Mouse (Mus musculus): ENCODE measurements around the gene Alg12. TPM values are rescaled to one million over a fixed set of nuclear protein-coding genes. Genes with fewer than 3 reads are reported as not detected.
A peak's percentile ranks its signal among the peaks of the same experiment; 100 is the strongest.
"Not testable (repeated sequence)": the region's sequence is repeated elsewhere in the genome, so short reads cannot be mapped to it uniquely, and the experiment has no call there.

Alg12 gene
- polyA plus RNA-seq, 1 experiment from 2014 or later, result 8.3 TPM

DNA sequence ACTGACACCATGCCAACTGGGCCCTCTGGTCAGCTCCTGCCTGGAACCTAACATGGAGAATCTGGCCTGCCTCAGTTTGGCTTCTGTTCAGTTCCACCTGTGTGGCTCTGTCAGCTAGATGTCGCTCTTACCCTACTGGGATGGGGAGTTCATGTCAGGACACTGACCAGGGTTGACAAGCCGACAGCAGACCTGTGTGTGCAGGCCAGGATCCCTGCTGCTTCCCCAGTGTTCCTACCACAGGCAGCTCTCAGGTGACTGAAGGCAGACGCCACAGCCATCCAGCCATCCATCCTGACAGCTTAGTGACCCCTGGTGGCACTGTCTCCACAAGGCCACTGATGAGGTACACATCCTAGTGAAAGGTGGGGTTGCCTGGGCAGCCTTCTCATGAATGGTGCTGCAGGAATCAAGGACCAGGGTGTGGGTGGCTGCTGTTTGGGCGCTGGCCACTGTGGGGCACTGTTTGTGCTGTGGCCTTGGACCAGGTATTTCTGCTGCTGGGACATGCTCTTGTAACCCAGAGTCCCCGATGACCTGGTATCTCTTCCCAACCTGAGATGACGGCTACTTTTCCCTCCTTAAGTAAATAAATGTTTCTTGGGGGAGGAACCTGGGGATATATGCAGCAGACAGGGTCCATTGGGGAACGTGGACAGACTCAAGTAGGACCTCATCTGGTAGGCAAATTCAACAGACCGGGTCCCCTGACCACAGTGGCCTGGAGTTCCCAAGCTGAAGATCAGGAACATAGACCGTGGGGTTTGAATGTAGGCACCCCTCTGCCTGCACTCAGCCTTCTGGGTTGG lies 9.1 kb upstream of the Alg12 start:
- WGBS, result 27% methylated on average over 9 of the region's 9 CpGs
- no peaks in the 10 kb centered on the region for H3K27me3 ChIP-seq (replicated peaks)

DNA sequence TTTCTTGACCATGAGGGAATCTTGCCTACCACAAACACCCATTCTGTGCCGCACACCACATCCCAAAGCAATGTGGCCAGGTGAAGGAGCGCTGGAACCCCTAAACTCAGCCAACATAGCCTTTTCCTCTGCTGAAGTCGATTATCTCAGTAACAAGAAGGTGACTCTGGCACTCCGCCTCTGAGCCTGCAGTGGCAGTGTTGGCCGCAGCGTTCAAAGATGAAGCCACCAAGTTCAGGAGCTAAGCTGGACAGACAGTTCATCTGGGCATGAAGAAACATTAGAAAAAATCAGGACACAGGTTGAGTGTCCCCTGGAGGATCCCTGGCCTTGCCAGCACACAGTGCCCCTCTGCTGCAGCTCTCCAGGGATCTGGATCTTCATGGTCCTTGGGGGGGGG lies 8.3 kb upstream of the Alg12 start:
- Histone ChIP-seq H3K4me1 (peaks cover 5% of the 10 kb centered on the region; the same call in 1 of the 2 replicates), H3K36me3 (peaks cover 41% of the 10 kb centered on the region), H3K27ac (replicated peaks) (no peak overlapping the region), H3K27me3 (replicated peaks) (no peaks in the 10 kb centered on the region), H3K4me2 (no peak overlapping the region), H3K9me3 (replicated peaks) (no peaks in the 10 kb centered on the region), H3K9ac (replicated peaks) (no peak overlapping the region), H3K4me3 (replicated peaks) (no peak overlapping the region)
- WGBS, result 92% methylated on average over 6 of the region's 6 CpGs
- no peak for ATAC-seq (ENCODE audit: low FRiP score)

More for the DNA sequence above, 9.1 kb upstream of the Alg12 start:
- Histone ChIP-seq H3K4me2 (no peak overlapping the region), H3K4me1 (peaks cover 5% of the 10 kb centered on the region; the same call in 1 of the 2 replicates), H3K9me3 (replicated peaks) (no peaks in the 10 kb centered on the region), H3K36me3 (peaks cover 34% of the 10 kb centered on the region), H3K9ac (replicated peaks) (no peak overlapping the region), H3K4me3 (replicated peaks) (no peak overlapping the region), H3K27ac (replicated peaks) (no peak overlapping the region)
- ATAC-seq (ENCODE audit: low FRiP score), result peak; percentile 37; the same call in 1 of the 2 replicates

DNA sequence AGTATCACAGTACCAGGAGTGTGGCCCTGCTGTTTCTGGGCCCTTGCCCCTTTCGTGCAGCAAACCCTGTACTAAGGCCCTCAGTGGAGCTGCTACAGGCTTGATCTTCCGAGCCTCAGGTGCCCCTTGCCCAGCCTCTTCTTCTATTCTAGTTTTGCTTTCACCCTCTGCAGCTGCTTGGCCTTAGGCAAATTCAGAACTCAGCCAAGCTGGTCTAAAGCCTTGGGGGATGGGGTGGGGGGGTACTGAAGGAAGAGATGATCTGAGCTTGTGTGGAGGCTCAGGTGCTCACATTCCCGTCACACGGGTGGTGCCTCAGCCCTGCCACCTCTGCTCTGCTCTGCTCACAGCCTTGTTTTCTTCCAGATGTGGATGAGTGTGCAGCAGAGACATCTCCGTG lies 4.3 kb upstream of the Alg12 start:
- no peak for ATAC-seq (ENCODE audit: low FRiP score)
- Histone ChIP-seq H3K9ac (replicated peaks) (no peak overlapping the region), H3K27me3 (replicated peaks) (no peaks in the 10 kb centered on the region), H3K36me3 (peaks cover 49% of the 10 kb centered on the region), H3K27ac (replicated peaks) (no peak overlapping the region), H3K4me1 (peaks cover 26% of the 10 kb centered on the region), H3K9me3 (replicated peaks) (no peaks in the 10 kb centered on the region), H3K4me2 (no peak overlapping the region), H3K4me3 (replicated peaks) (no peak overlapping the region)
- WGBS, result 94% methylated on average over 5 of the region's 5 CpGs

DNA sequence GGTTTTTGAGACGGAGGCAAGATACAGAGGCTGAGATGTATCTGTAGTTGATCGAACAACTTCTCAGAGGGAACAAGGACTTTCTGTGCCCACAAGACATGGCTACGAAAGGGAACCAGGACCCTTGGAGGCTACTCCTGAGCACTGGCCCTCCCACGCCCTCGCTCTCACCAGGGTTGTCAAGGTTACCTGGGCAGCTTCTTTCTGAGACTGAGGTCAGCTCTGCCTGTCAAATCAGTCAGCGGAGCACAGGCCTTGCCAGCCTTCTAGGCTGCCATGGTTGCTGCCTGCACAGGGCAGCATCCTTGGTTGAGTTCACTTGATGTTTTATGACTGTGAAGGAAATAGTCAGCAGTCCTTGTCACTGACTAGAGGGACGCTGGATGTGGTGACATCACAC lies 3.4 kb upstream of the Alg12 start:
- no peak overlapping the region for H3K27ac ChIP-seq (replicated peaks)
- peaks cover 30% of the 10 kb centered on the region for H3K4me1 ChIP-seq
- H3K9ac ChIP-seq (replicated peaks), result no peak overlapping the region
- H3K4me3 ChIP-seq (replicated peaks), result no peak overlapping the region
- H3K36me3 ChIP-seq, result peaks cover 49% of the 10 kb centered on the region
- no peak overlapping the region for H3K4me2 ChIP-seq
- ATAC-seq (ENCODE audit: low FRiP score), result no peak
- no peaks in the 10 kb centered on the region for H3K27me3 ChIP-seq (replicated peaks)
- WGBS, result 97% methylated on average over 7 of the region's 7 CpGs
- H3K9me3 ChIP-seq (replicated peaks), result no peaks in the 10 kb centered on the region

DNA sequence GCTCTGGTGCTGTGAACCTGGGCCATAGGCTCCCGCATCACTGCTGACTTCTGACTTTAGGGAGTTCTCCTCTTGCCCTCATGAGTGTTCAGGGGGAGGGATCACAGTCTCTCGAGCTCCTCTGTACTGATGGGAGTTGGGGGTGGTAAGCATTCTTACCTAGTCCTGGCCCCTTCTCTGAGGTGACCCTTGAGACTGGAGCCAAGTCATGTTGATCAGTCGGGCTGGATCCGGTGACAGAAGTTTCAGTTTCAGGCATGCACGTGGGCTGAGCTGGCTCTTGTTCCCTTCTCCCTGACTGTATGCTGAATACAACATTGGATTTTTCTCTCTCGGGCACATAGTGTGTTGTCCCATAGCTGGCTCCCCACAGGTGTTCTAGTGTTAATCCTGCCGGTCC lies 2.3 kb upstream of the Alg12 start:
- no peak overlapping the region for H3K27ac ChIP-seq (replicated peaks)
- peak overlapping the region; percentile 88; the same call in 1 of the 2 replicates for H3K9ac ChIP-seq (replicated peaks)
- no peaks in the 10 kb centered on the region for H3K27me3 ChIP-seq (replicated peaks)
- WGBS, result 94% methylated on average over 7 of the region's 7 CpGs
- H3K9me3 ChIP-seq (replicated peaks), result no peaks in the 10 kb centered on the region
- H3K4me3 ChIP-seq (replicated peaks), result no peak overlapping the region
- H3K4me2 ChIP-seq, result peak overlapping the region; percentile 90
- ATAC-seq (ENCODE audit: low FRiP score), result no peak
- peaks cover 45% of the 10 kb centered on the region for H3K36me3 ChIP-seq
- H3K4me1 ChIP-seq, result peaks cover 30% of the 10 kb centered on the region

DNA sequence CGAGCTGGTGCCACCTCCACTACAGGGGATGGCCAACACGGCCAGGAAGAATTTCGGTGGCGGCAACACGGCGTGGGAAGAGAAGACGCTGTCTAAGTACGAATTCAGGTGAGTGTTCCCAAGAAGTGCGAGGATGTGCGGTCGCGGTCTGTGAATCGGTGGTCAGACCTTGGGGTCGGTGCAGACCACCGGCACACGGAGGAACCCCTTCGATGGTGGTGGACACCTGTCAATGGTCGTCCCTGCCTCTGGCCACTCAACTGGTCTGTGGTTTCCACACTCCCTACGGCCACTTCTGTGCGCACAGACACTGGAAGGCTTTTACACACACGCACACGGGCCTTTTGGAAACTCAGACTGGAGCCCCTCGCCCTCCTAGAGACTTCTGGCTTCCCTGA lies 787 bp upstream of the Alg12 start:
- Histone ChIP-seq H3K9me3 (replicated peaks) (no peaks in the 10 kb centered on the region), H3K4me3 (replicated peaks) (peak overlapping the region; percentile 90), H3K27ac (replicated peaks) (peak overlapping the region; percentile 78), H3K36me3 (peaks cover 41% of the 10 kb centered on the region), H3K4me1 (peaks cover 30% of the 10 kb centered on the region), H3K4me2 (peak overlapping the region; percentile 90), H3K27me3 (replicated peaks) (no peaks in the 10 kb centered on the region), H3K9ac (replicated peaks) (peak overlapping the region; percentile 88)
- no peak for ATAC-seq (ENCODE audit: low FRiP score)
- under 1% methylated on average over 23 of the region's 23 CpGs for WGBS

DNA sequence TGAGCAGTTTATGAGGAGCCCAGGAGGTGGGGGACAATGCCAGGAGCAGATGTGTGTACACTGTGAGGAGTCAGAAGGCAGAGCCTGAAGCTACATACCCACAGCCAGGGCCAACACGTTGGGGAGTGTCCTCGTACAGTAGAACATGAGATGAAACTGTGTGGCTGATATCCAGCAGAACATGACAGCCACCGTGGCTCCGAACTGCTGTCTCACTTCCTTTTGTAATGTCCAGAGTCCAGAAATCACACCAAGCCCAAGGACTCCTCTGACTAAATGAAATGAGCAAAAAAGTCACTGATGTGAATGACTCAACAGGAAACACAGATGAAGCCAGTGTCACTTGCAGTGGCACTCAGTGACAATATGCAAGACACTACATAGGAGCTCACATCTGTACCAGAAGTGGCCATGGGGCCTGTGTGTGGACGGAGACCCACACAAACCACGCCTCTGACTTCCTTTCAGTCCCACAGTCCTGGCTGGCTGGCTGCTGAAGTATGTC lies 3.9 kb downstream of the Alg12 start:
- H3K4me1 ChIP-seq, result peaks cover 11% of the 10 kb centered on the region
- no peak for ATAC-seq (ENCODE audit: low FRiP score)
- H3K27me3 ChIP-seq (replicated peaks), result no peaks in the 10 kb centered on the region
- no peak overlapping the region for H3K4me3 ChIP-seq (replicated peaks)
- no peak overlapping the region for H3K27ac ChIP-seq (replicated peaks)
- no peak overlapping the region for H3K9ac ChIP-seq (replicated peaks)
- H3K4me2 ChIP-seq, result no peak overlapping the region
- no peaks in the 10 kb centered on the region for H3K9me3 ChIP-seq (replicated peaks)
- WGBS, result 95% methylated on average over 6 of the region's 6 CpGs
- peaks cover 38% of the 10 kb centered on the region for H3K36me3 ChIP-seq

DNA sequence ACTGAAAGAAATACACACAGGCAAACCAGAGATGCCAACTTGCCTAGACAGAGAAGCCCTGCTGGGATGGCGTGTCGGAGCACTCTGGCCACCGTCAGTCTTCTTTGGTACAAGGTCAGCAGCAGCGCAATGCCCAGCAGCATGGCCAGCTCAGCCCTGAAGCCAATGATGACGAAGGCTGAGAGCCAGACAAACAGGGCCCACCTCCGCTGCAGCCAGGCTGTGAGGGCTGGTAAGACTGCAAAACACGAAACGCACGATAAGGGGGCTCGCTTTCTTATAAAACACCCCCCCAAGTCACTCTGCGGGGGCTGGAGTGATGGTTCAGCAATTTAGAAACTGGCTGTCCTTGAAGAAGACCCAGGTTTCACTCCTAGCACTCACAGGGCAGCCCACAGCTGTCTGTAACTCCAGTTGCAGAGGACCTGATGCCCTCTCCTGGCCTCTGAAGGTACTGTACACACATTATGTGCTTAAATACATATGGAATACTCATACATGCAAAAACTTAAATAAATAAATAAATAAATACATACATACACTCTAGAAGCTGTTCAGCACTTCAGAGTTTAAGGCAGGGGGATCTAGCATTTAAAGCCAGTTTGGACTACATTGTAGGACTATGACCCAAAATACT lies 4.6 kb downstream of the Alg12 start:
- Histone ChIP-seq H3K4me3 (replicated peaks) (no peak overlapping the region), H3K4me1 (peaks cover 8% of the 10 kb centered on the region), H3K27me3 (replicated peaks) (no peaks in the 10 kb centered on the region), H3K27ac (replicated peaks) (no peak overlapping the region), H3K36me3 (peaks cover 39% of the 10 kb centered on the region), H3K9me3 (replicated peaks) (no peaks in the 10 kb centered on the region), H3K4me2 (no peak overlapping the region), H3K9ac (replicated peaks) (no peak overlapping the region)
- no peak for ATAC-seq (ENCODE audit: low FRiP score)
- 98% methylated on average over 11 of the region's 11 CpGs for WGBS

DNA sequence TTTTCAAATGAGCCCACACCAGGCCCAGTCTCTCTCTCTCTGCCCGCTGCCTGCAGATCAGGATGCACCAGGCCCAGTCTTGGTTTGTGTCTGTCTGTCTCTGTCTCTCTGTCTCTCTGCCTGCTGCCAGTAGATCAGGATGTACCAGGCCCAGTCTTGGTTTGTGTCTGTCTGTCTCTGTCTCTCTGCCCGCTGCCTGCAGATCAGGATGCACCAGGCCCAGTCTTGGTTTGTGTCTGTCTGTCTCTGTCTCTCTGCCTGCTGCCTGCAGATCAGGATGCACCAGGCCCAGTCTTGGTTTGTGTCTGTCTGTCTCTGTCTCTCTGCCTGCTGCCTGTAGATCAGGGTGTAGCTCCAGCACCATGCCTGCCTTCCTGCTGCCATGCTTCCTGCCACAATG lies 5.2 kb downstream of the Alg12 start:
- not testable (repeated sequence) for H3K4me3 ChIP-seq (replicated peaks); H3K9me3 ChIP-seq (replicated peaks); H3K27me3 ChIP-seq (replicated peaks); H3K4me1 ChIP-seq; H3K9ac ChIP-seq (replicated peaks); ATAC-seq (ENCODE audit: low FRiP score); H3K4me2 ChIP-seq; H3K27ac ChIP-seq (replicated peaks)
- peaks cover 45% of the 10 kb centered on the region for H3K36me3 ChIP-seq
- WGBS, result 91% methylated on average over 2 of the region's 2 CpGs

DNA sequence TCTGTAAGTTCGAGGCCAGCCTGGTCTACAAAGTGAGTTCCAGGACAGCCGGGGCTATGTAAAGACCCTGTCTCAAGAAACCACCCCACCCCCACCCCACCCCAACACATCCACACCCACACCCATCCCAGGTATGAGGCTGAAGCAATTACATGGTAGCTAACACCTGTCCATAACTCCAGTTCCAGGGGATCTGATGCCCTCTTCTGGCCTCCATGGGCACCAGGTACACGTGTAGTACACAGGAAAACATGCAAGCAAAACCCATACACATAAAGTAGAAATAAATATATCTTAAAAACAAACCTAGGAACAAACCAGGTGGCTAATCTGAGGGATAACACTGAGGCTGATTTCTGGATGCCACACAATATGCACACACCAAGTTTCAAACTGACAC lies 5.9 kb downstream of the Alg12 start:
- peaks cover 3% of the 10 kb centered on the region for H3K4me1 ChIP-seq
- H3K4me3 ChIP-seq (replicated peaks), result no peak overlapping the region
- H3K9me3 ChIP-seq (replicated peaks), result no peaks in the 10 kb centered on the region
- ATAC-seq (ENCODE audit: low FRiP score), result no peak
- H3K9ac ChIP-seq (replicated peaks), result no peak overlapping the region
- H3K27me3 ChIP-seq (replicated peaks), result no peaks in the 10 kb centered on the region
- 94% methylated on average over 3 of the region's 3 CpGs for WGBS
- no peak overlapping the region for H3K4me2 ChIP-seq
- H3K36me3 ChIP-seq, result peaks cover 47% of the 10 kb centered on the region
- no peak overlapping the region for H3K27ac ChIP-seq (replicated peaks)

DNA sequence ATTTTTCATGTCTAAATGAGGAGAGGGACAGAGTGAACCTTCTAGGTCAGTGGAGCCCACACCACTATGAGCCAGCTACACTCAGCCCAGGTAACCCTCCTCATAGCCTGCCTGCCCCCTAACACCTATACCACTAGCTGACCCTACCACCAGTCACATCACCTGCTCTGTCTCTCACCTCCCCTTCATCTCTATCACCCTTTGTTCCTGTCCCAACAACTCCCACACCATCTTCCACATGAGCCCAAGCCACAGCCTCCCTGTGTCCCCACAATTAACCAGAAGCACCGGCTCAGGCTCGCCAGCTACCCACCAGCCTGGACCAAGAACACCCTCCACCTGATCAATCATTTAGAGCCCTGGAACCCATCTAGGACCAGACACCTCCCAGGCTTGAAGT lies 8.7 kb downstream of the Alg12 start:
- no peaks in the 10 kb centered on the region for H3K27me3 ChIP-seq (replicated peaks)
- no peaks in the 10 kb centered on the region for H3K9me3 ChIP-seq (replicated peaks)
- no peak overlapping the region for H3K4me3 ChIP-seq (replicated peaks)
- no peak overlapping the region for H3K9ac ChIP-seq (replicated peaks)
- WGBS, result 91% methylated on average over 2 of the region's 2 CpGs
- no peak for ATAC-seq (ENCODE audit: low FRiP score)
- no peaks in the 10 kb centered on the region for H3K4me1 ChIP-seq
- no peak overlapping the region for H3K4me2 ChIP-seq
- no peak overlapping the region for H3K27ac ChIP-seq (replicated peaks)
- peaks cover 55% of the 10 kb centered on the region for H3K36me3 ChIP-seq

DNA sequence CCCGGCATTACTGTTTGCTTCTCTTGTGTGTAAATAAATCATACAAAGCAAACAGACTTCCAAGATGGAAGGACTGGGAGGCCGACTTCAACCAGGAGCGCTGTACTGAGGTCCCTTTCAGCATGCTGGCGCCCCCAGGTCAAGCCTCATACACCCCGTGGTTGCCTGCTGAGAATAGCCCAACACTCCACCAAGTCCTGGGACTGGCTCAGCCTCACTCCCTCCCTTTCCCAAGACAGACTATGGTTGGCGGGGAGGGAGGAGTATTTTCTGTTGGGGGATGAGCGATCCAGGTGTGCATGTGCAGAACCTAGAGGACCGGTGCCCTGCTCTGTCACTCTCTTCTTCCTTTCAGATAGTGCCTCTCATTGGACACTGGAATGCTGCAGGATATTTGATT lies 11.0 kb downstream of the Alg12 start:
- H3K9me3 ChIP-seq (replicated peaks), result no peaks in the 10 kb centered on the region
- no peaks in the 10 kb centered on the region for H3K27me3 ChIP-seq (replicated peaks)
- no peak overlapping the region for H3K4me2 ChIP-seq
- H3K9ac ChIP-seq (replicated peaks), result no peak overlapping the region
- H3K36me3 ChIP-seq, result peaks cover 61% of the 10 kb centered on the region
- no peak overlapping the region for H3K4me3 ChIP-seq (replicated peaks)
- WGBS, result 90% methylated on average over 8 of the region's 8 CpGs
- ATAC-seq (ENCODE audit: low FRiP score), result no peak
- no peaks in the 10 kb centered on the region for H3K4me1 ChIP-seq
- no peak overlapping the region for H3K27ac ChIP-seq (replicated peaks)
